8 mouse cellular contexts compared by ENCODE assay signal in genomic region chr12:111853011-111853436, GRCm38 (mm10). TPM values are rescaled to one million over a fixed set of nuclear protein-coding genes. Genes with fewer than 3 reads are reported as not detected.
DNase-seq lines count a peak whose midpoint lies in the region; ATAC-seq and TF ChIP-seq lines count a peak whose summit lies in the region.

No protein-coding gene starts in this region.

- H3K27me3 ChIP-seq in kidney, embryonic 14.5 days (ENCODE audit: control insufficient read depth, insufficient read depth, low read length): no peaks in the 10 kb centered on the region
- H3K27me3 ChIP-seq in embryonic facial prominence, embryonic 10.5 days (replicated peaks; ENCODE audit: low read depth, poor library complexity, severe bottlenecking): no peaks in the 10 kb centered on the region
- H3K27me3 ChIP-seq in stomach, postnatal 0 days (ENCODE audit: control insufficient read depth, insufficient read depth, low read length): no peaks in the 10 kb centered on the region
- no peaks in the 10 kb centered on the region for H3K27me3 ChIP-seq in hindbrain, embryonic 10.5 days (ENCODE audit: insufficient read depth, poor library complexity, severe bottlenecking)

- no peaks in the 10 kb centered on the region for H3K9me3 ChIP-seq in kidney, embryonic 14.5 days (ENCODE audit: control insufficient read depth, low read length)
- 0 out of 2 replicates have a peak, but pooled peaks cover 4% of the 10 kb centered on the region for H3K9me3 ChIP-seq in embryonic facial prominence, embryonic 10.5 days
- no peaks in the 10 kb centered on the region for H3K9me3 ChIP-seq in stomach, postnatal 0 days (ENCODE audit: control insufficient read depth, low read length)
- 0 out of 2 replicates have a peak, but pooled peaks cover 3% of the 10 kb centered on the region for H3K9me3 ChIP-seq in hindbrain, embryonic 10.5 days

- peak; percentile 39 for DNase-seq in kidney, adult 18-20 months
- DNase-seq in embryonic facial prominence, embryonic 10.5 days (ENCODE audit: low spot score): peak; percentile 35
- peak; percentile 49 for DNase-seq in testis, postnatal 14 days (ENCODE audit: low spot score)
- DNase-seq in cerebellum, adult 11-12 months: no peak
- no peak for DNase-seq in stomach, postnatal 0 days (ENCODE audit: low spot score)
- no peak for DNase-seq in hindbrain, embryonic 10.5 days (ENCODE audit: low spot score)

- no peak for TF ChIP-seq CTCF in stomach, postnatal 0 days (IDR thresholded peaks at IDR 0.05; ENCODE audit: low read depth)

- no peak overlapping the region for H3K4me2 ChIP-seq in kidney, embryonic 14.5 days (replicated peaks; ENCODE audit: low read depth, low read length)
- no peak overlapping the region for H3K4me2 ChIP-seq in stomach, postnatal 0 days (replicated peaks; ENCODE audit: low read depth)

- WGBS in kidney, embryonic 14.5 days: 58% methylated on average over 10 of the region's 10 CpGs
- 70% methylated on average over 10 of the region's 10 CpGs for WGBS in embryonic facial prominence, embryonic 10.5 days
- WGBS in stomach, postnatal 0 days: 45% methylated on average over 10 of the region's 10 CpGs
- WGBS in hindbrain, embryonic 10.5 days: 71% methylated on average over 10 of the region's 10 CpGs

- no peaks in the 10 kb centered on the region; the same call in 1 of the 2 replicates for H3K36me3 ChIP-seq in kidney, embryonic 14.5 days (ENCODE audit: control insufficient read depth, insufficient read depth, low read length)
- H3K36me3 ChIP-seq in embryonic facial prominence, embryonic 10.5 days (replicated peaks): no peaks in the 10 kb centered on the region
- H3K36me3 ChIP-seq in stomach, postnatal 0 days (ENCODE audit: control insufficient read depth, insufficient read depth, low read length): no peaks in the 10 kb centered on the region
- H3K36me3 ChIP-seq in hindbrain, embryonic 10.5 days: no peaks in the 10 kb centered on the region

- H3K27ac ChIP-seq in kidney, embryonic 14.5 days (ENCODE audit: low read depth, low read length): no peak overlapping the region
- H3K27ac ChIP-seq in embryonic facial prominence, embryonic 10.5 days (replicated peaks): 0 out of 2 replicates have a peak overlapping the region, but pooled peaks have one; percentile 30
- H3K27ac ChIP-seq in stomach, postnatal 0 days (replicated peaks): no peak overlapping the region
- H3K27ac ChIP-seq in hindbrain, embryonic 10.5 days: no peak overlapping the region

- no peak for ATAC-seq in kidney, embryonic 14.5 days (ENCODE audit: low FRiP score, low TSS enrichment)
- peak; percentile 74 for ATAC-seq in inflammation-experienced regulatory T-cells, adult 6 months
- no peak for ATAC-seq in stomach, postnatal 0 days (ENCODE audit: low FRiP score, low TSS enrichment)

- no peak for TF ChIP-seq EP300 in stomach, postnatal 0 days (optimal IDR thresholded peaks at IDR 0.05)

- no peak overlapping the region for H3K4me3 ChIP-seq in kidney, embryonic 14.5 days (ENCODE audit: low read length)
- H3K4me3 ChIP-seq in embryonic facial prominence, embryonic 10.5 days: no peak overlapping the region
- H3K4me3 ChIP-seq in stomach, postnatal 0 days (ENCODE audit: low read depth, low read length): no peak overlapping the region
- no peak overlapping the region for H3K4me3 ChIP-seq in hindbrain, embryonic 10.5 days

- no peak overlapping the region for H3K9ac ChIP-seq in kidney, embryonic 14.5 days (ENCODE audit: low read depth, low read length)
- no peak overlapping the region for H3K9ac ChIP-seq in stomach, postnatal 0 days (ENCODE audit: low read length)

- no peaks in the 10 kb centered on the region for H3K4me1 ChIP-seq in kidney, embryonic 14.5 days (ENCODE audit: control insufficient read depth, insufficient read depth, low read length)
- peaks cover 3% of the 10 kb centered on the region; the same call in 1 of the 2 replicates for H3K4me1 ChIP-seq in embryonic facial prominence, embryonic 10.5 days
- no peaks in the 10 kb centered on the region for H3K4me1 ChIP-seq in stomach, postnatal 0 days (replicated peaks; ENCODE audit: control insufficient read depth, insufficient read depth)
- 0 out of 2 replicates have a peak, but pooled peaks cover 3% of the 10 kb centered on the region for H3K4me1 ChIP-seq in hindbrain, embryonic 10.5 days (replicated peaks)

RNA-seq across cellular contexts. Expression of gene Zfyve21, which starts 39.1 kb away (rescaled TPM):
- polyA plus RNA-seq in kidney, embryonic 14.5 days (2014; fragmentation: Nextera tagmentation; extraction: Ambion mirVana): 110 and 113 TPM in 2 replicates
- 75.0 TPM in 2 replicates for polyA plus RNA-seq in embryonic facial prominence, embryonic 10.5 days (2016; fragmentation: Nextera tagmentation; extraction: Ambion mirVana)
- 1 to 10 TPM; 3.5 to 6.8 (median 4.5) TPM for polyA plus RNA-seq in inflammation-experienced regulatory T-cells, adult 6 months (2017; shearing (Covaris generic))
- polyA plus RNA-seq in stomach, postnatal 0 days (2015; fragmentation: Nextera tagmentation; extraction: Ambion mirVana): 72.0 and 72.4 TPM in 2 replicates
- 71.5 and 75.4 TPM in 2 replicates for polyA plus RNA-seq in hindbrain, embryonic 10.5 days (2016; fragmentation: Nextera tagmentation; extraction: Ambion mirVana)

RNA-seq across cellular contexts. Expression of gene Xrcc3, which starts 39.4 kb away (rescaled TPM):
- polyA plus RNA-seq in kidney, embryonic 14.5 days (2014; fragmentation: Nextera tagmentation; extraction: Ambion mirVana): 11.2 and 20.3 TPM in 2 replicates
- 21.7 and 22.2 TPM in 2 replicates for polyA plus RNA-seq in embryonic facial prominence, embryonic 10.5 days (2016; fragmentation: Nextera tagmentation; extraction: Ambion mirVana)
- 1 to 10 TPM; 2.8 to 5.2 (median 4.1) TPM for polyA plus RNA-seq in inflammation-experienced regulatory T-cells, adult 6 months (2017; shearing (Covaris generic))
- polyA plus RNA-seq in stomach, postnatal 0 days (2015; fragmentation: Nextera tagmentation; extraction: Ambion mirVana): 1.8 and 3.2 TPM in 2 replicates
- 13.2 and 15.1 TPM in 2 replicates for polyA plus RNA-seq in hindbrain, embryonic 10.5 days (2016; fragmentation: Nextera tagmentation; extraction: Ambion mirVana)

RNA-seq across cellular contexts. Expression of gene Ppp1r13b, which starts 54.9 kb away (rescaled TPM):
- polyA plus RNA-seq in kidney, embryonic 14.5 days (2014; fragmentation: Nextera tagmentation; extraction: Ambion mirVana): 13.6 and 20.6 TPM in 2 replicates
- 4.1 and 5.1 TPM in 2 replicates for polyA plus RNA-seq in embryonic facial prominence, embryonic 10.5 days (2016; fragmentation: Nextera tagmentation; extraction: Ambion mirVana)
- 10 to 100 TPM in 1 of 3 experiments, 1 to 10 TPM in 2; 4.1 to 12.6 (median 8.6) TPM for polyA plus RNA-seq in inflammation-experienced regulatory T-cells, adult 6 months (2017; shearing (Covaris generic))
- polyA plus RNA-seq in stomach, postnatal 0 days (2015; fragmentation: Nextera tagmentation; extraction: Ambion mirVana): 18.9 and 21.5 TPM in 2 replicates
- 4.5 and 6.2 TPM in 2 replicates for polyA plus RNA-seq in hindbrain, embryonic 10.5 days (2016; fragmentation: Nextera tagmentation; extraction: Ambion mirVana)

Comparison
In these comparisons a context has a peak if more than half of its experiments do, and no peak if none do; other contexts are left out.
1. DNase-seq: peak in kidney, adult 18-20 months (single experiment), embryonic facial prominence, embryonic 10.5 days (single experiment) and testis, postnatal 14 days (single experiment); none in cerebellum, adult 11-12 months (single experiment), stomach, postnatal 0 days (single experiment) and hindbrain, embryonic 10.5 days (single experiment).